In the genomic region with DNA sequence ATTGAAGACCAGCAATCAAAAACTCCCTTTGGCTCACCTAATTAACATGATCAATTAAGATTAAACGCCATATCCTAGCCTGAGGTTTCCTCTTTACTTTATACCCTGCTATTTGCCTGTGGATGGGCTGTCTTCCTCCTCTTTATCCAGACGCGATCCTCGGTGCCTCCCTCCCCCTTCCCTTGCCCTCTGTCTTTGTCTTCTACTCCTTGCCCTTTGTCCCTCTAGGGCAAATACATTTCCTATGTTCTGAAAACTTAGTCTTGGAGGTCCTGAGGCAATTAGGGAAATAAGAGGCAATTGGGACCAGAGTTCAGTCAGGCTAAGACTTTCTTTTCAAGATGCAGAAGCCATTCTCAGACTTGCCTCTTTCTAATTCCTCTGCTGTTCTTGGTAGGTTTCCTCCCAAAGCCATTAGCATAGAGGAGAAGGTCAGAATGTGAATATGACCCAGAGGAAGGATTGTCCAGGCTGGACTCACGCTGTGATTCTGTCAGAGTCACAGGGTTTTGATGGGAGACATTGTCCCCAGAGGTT, we compare ENCODE assay signal across 22 mouse cellular contexts.
"Had no signal": no experiment of that assay in that cellular context is flagged by ENCODE, and none has a peak within 500 bp of the region (broad histone marks: within the 10 kb centered on the region; RNA-seq: fewer than 3 reads in every experiment).

No protein-coding gene starts in this region.

- DNase-seq: gastrocnemius, adult 2 months; gastrocnemius, postnatal 10 days; gastrocnemius, postnatal 25 days; heart, adult 2 months; heart, postnatal 10 days; heart, postnatal 4 days; kidney, adult 18-20 months; kidney, adult 8-10 months; kidney, postnatal 10 days; kidney, postnatal 25 days; kidney, postnatal 4 days; liver; liver, embryonic 13.5 days had no signal

- H3K27ac ChIP-seq: gastrocnemius, adult 2 months; heart, adult 2 months; hindbrain, embryonic 10.5 days; hindbrain, embryonic 12.5 days; hindbrain, embryonic 14.5 days; intestine, embryonic 15.5 days; layer of hippocampus, adult 2 months; left cerebral cortex, adult 2 months; limb, embryonic 10.5 days; limb, embryonic 12.5 days; liver, embryonic 13.5 days had no signal

- H3K4me1 ChIP-seq: heart, embryonic 12.5 days; hindbrain, embryonic 12.5 days; intestine, embryonic 15.5 days; limb, embryonic 10.5 days; liver, embryonic 13.5 days had no signal

- H3K4me3 ChIP-seq: gastrocnemius, adult 2 months; heart, adult 2 months; heart, embryonic 12.5 days; hindbrain, embryonic 10.5 days; hindbrain, embryonic 12.5 days; intestine, embryonic 15.5 days; layer of hippocampus, adult 2 months; left cerebral cortex, adult 2 months; limb, embryonic 10.5 days; limb, embryonic 12.5 days; liver, embryonic 13.5 days had no signal

- H3K36me3 ChIP-seq: heart, embryonic 12.5 days; hindbrain, embryonic 10.5 days; hindbrain, embryonic 12.5 days; intestine, embryonic 15.5 days; limb, embryonic 10.5 days; limb, embryonic 12.5 days; liver, embryonic 13.5 days had no signal

- H3K9me3 ChIP-seq: hindbrain, embryonic 12.5 days; intestine, embryonic 15.5 days; limb, embryonic 10.5 days; liver, embryonic 13.5 days had no signal

- H3K27me3 ChIP-seq: heart, embryonic 12.5 days; hindbrain, embryonic 12.5 days; intestine, embryonic 15.5 days; limb, embryonic 12.5 days; liver, embryonic 13.5 days had no signal
